Mouse (Mus musculus): ENCODE data around the gene Rgs3. TPM values are rescaled to one million over a fixed set of nuclear protein-coding genes. Genes with fewer than 3 reads are reported as not detected.

Gene Rgs3
- total RNA-seq, 2 experiments from 2014 or later = 8.6 to 10.3 TPM

GRCm38 (mm10) chr4:62594442-62594841 lies 34.8 kb downstream of the Rgs3 start:
- H3K27ac ChIP-seq = no peak overlapping the region
- H3K4me3 ChIP-seq = no peak overlapping the region
- no peak for TF ChIP-seq CTCF (IDR thresholded peaks at IDR 0.05)
- intact Hi-C loops (cut with DNase I) = no loop called here
- no peak for DNase-seq

GRCm38 (mm10) chr4:62596051-62596450 lies 36.4 kb downstream of the Rgs3 start:
- DNase-seq = no peak
- H3K4me3 ChIP-seq = no peak overlapping the region
- TF ChIP-seq CTCF (IDR thresholded peaks at IDR 0.05) = no peak
- intact Hi-C loops (cut with DNase I) = no loop called here
- H3K27ac ChIP-seq = no peak overlapping the region

DNA sequence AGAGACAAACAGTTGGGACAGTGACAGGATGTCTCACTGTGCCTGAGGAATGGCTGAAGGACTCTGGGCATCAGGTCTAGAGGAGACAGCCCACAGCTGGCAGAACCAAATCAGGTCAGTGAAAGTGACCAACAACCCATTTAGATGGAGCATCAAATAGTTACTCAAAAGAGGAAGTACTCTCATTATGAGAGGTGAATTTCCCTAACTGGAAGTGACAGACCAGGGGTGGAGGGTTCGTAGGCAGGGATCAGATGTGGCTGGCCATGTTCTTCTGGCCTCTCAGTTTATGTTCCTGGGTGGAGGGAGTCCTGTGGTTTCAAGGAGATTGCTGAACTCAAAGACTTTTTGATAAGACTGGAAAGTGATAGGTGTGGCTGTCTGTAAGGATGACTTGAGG lies 40.9 kb downstream of the Rgs3 start:
- intact Hi-C loops (cut with DNase I) = no loop called here
- Histone ChIP-seq H3K27ac (no peak overlapping the region), H3K4me3 (no peak overlapping the region)
- DNase-seq = no peak
- no peak for TF ChIP-seq CTCF (IDR thresholded peaks at IDR 0.05)

GRCm38 (mm10) chr4:62603607-62604006 lies 44.0 kb downstream of the Rgs3 start:
- intact Hi-C loops (cut with DNase I) = no loop called here
- no peak for TF ChIP-seq CTCF (IDR thresholded peaks at IDR 0.05)
- DNase-seq = no peak
- Histone ChIP-seq H3K27ac (no peak overlapping the region), H3K4me3 (no peak overlapping the region)

DNA sequence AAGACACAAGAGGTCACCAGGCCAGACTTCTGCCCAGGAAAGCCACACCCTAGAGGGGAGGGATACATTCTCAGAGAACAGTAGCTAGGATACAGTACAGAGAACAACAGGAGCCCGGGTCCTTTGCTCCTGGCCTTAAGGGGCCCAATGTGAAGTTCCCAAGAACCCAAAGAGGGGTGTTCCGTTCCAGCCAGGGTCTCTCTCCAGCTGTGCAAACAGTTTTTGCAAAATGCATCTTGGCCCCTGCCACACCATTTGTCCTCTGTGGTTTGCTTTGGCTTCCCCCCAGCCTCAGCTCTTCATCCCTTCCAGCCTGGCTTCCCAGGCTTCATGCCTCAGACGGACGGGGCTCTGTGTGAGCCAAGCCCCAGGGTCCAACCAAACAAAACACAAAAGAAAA lies 44.4 kb downstream of the Rgs3 start:
- DNase-seq = no peak

GRCm38 (mm10) chr4:62605856-62606541 lies 46.4 kb downstream of the Rgs3 start:
- intact Hi-C loops (cut with DNase I) = no loop called here
- peak overlapping the region; percentile 49 for H3K27ac ChIP-seq
- TF ChIP-seq CTCF (IDR thresholded peaks at IDR 0.05) = no peak
- no peak overlapping the region for H3K4me3 ChIP-seq
- DNase-seq = no peak

More for the DNA sequence above, 44.4 kb downstream of the Rgs3 start:
- H3K27ac ChIP-seq = no peak overlapping the region
- intact Hi-C loops (cut with DNase I) = no loop called here
- H3K4me3 ChIP-seq = no peak overlapping the region
- no peak for TF ChIP-seq CTCF (IDR thresholded peaks at IDR 0.05)

DNA sequence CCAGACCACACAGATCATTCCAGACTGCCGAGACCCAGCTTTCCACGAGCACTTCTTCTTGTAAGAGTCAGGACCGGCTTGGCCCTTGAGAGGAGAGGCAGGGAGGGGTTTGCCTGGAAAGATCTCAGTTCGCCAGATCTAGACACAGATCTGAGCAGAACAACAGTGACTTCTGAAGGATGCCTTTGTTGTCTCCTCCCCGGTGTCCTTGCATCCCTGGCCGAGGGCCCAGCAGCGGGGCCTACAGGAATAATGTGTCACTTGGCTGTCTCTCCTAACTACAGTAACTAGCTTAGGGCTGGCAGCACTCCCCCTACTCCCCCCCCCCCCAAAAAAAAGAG lies 46.9 kb downstream of the Rgs3 start:
- intact Hi-C loops (cut with DNase I) = no loop called here
- Histone ChIP-seq H3K4me3 (no peak overlapping the region), H3K27ac (peak overlapping the region; percentile 49)
- DNase-seq = no peak
- no peak for TF ChIP-seq CTCF (IDR thresholded peaks at IDR 0.05)

DNA sequence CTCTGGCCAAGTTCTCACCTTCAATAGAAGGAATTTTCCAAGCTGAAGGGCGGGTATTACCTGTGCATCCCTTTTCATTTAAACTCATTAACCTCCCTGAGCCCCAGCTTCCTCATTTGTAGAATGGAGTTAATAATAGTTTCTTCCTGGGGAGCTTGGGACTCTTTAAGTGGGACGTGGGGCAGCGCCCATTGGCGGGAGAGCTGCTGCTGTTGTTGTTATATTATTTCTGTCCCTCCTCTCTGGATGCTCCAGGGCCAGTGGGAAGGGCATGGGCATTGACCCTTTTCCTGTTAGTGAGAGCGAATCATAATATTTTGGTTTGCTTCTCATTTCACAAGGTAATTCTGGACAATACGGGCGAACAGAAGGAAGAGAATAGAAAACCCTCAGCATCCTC lies 47.3 kb downstream of the Rgs3 start:
- no peak for DNase-seq
- no peak for TF ChIP-seq CTCF (IDR thresholded peaks at IDR 0.05)
- Histone ChIP-seq H3K4me3 (0 out of 2 replicates have a peak overlapping the region, but pooled peaks have one; percentile 15), H3K27ac (peak overlapping the region; percentile 24; the same call in 1 of the 2 replicates)
- intact Hi-C loops (cut with DNase I) = no loop called here

DNA sequence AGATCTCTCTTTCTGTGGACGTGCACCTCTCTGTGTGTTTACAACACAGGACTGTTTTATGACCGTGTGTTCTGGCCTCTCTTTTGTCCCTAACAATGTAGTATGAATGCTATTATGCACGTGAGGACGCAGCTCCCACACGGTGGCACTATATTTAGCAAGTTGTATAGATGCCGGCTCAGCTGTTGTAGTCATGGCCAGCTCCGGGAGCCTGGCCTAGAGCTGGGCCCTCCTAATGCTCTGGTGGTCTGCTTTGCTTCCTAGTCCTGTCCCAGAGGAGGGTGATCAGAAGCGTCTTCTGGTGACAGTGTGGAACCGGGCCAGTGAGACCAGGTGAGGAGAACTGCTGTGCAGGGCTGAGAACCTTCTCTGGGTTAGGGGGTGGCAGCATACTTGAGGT lies 47.7 kb downstream of the Rgs3 start:
- no peak for DNase-seq
- intact Hi-C loops (cut with DNase I) = no loop called here
- Histone ChIP-seq H3K4me3 (no peak overlapping the region), H3K27ac (peak overlapping the region; percentile 24)
- TF ChIP-seq CTCF (IDR thresholded peaks at IDR 0.05) = peak; percentile 26; the same call in 1 of the 2 replicates

DNA sequence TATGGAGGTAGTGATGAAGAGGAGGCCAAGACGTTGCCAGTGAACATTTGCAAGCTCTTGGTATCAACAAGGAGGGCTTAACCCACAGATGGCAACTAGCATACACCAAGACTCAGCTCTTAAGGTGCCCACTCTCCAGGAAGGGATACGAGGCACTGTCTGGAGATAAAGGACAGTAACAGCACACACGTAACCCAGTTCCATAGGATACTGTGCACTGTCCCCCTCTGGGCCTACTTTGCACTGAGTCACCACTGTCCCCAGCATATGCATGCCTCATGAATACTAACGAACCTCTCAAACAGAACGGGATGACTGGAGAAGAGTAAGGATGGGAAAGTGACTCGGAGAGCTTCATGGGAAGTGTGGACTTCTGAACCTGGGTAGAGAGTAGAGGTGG lies 48.2 kb downstream of the Rgs3 start:
- Histone ChIP-seq H3K4me3 (no peak overlapping the region), H3K27ac (peak overlapping the region; percentile 24; the same call in 1 of the 2 replicates)
- intact Hi-C loops (cut with DNase I) = no loop called here
- DNase-seq = no peak
- TF ChIP-seq CTCF (IDR thresholded peaks at IDR 0.05) = no peak

GRCm38 (mm10) chr4:62609333-62609732 lies 49.7 kb downstream of the Rgs3 start:
- TF ChIP-seq CTCF (IDR thresholded peaks at IDR 0.05) = no peak
- intact Hi-C loops (cut with DNase I) = no loop called here
- no peak overlapping the region for H3K27ac ChIP-seq
- H3K4me3 ChIP-seq = no peak overlapping the region
- no peak for DNase-seq

- intact Hi-C loops (cut with DNase I) = no loop called here
- DNase-seq = no peak
- Histone ChIP-seq H3K27ac (no peak overlapping the region), H3K4me3 (no peak overlapping the region)
- TF ChIP-seq CTCF (IDR thresholded peaks at IDR 0.05) = no peak
These were observed 50.6 kb downstream of the Rgs3 start for GRCm38 (mm10) chr4:62610142-62610675.

DNA sequence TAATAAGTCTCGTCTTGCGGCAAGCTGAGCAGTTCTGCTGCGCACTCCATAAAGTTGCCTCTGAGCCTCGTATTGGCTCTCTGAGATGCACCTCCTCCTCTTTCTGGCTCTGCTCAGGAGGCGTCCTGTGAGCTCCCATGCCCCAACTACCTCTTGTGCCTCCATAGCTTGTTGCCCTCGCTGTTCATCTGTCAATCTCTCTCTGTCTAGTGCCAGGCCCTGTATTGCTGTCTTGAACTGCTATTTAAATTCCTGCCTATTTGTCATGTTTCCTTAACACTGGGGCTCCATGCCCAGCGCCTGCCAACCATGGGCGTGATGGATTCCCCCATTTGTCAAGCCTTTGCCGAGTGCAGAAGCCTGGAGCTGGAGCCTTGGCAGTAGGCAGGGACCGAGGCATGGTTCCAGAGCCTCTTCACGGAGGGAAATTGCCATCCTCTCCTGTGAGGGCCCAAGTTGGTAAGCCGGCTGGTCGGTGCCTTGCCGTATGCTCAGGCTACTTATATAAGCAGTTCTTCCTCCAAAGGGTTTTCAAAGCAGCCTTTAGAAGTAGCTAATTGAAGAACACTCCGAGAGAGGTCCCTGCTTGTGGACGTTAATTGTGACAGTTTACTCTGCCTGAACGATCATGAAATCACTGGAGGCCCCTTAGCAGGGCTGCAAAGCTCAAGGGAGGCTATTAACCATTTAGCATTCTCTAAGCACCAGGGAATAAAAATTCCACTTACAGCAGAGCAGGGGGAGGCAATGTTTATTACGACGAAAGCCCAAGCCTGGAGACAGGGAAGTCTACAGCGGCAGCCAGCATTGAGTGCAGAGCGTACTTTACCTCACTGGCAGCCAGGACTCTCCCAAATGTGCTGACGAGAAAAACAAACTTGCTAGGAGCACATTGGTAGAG lies 53.2 kb downstream of the Rgs3 start:
- TF ChIP-seq CTCF (IDR thresholded peaks at IDR 0.05) = no peak
- peak overlapping the region; percentile 56 for H3K27ac ChIP-seq
- DNase-seq = peak; percentile 43
- intact Hi-C loops (cut with DNase I) = no loop called here
- H3K4me3 ChIP-seq = peak overlapping the region; percentile 26

Data from gastrocnemius, adult 2 months (tissue).